Mouse (Mus musculus) layer of hippocampus, adult 11-12 months (tissue): ENCODE measurements around the gene Ifrd1.

Experiments
- DNase-seq: peaks from one replicate; pipeline ENCODE4 v3.0.0; 2022; ENCODE audit warnings: low spot score

The Ifrd1 gene

GRCm38 (mm10) chr12:40243241-40243640 is 5.1 kb downstream of the Ifrd1 start:
- no peak for DNase-seq

- DNase-seq: no peak
Observed at GRCm38 (mm10) chr12:40239161-40239560, 9.1 kb downstream of the Ifrd1 start.

GRCm38 (mm10) chr12:40232231-40232630 is 16.1 kb downstream of the Ifrd1 start:
- no peak for DNase-seq

GRCm38 (mm10) chr12:40231632-40232031 is 16.7 kb downstream of the Ifrd1 start:
- DNase-seq: no peak

- DNase-seq: no peak
Observed at GRCm38 (mm10) chr12:40224171-40224880, 24.0 kb downstream of the Ifrd1 start.

- DNase-seq: no peak
Observed at GRCm38 (mm10) chr12:40223676-40224075, 24.6 kb downstream of the Ifrd1 start.

GRCm38 (mm10) chr12:40223082-40223619 is 25.2 kb downstream of the Ifrd1 start:
- DNase-seq: peak; percentile 99

GRCm38 (mm10) chr12:40222251-40223081 is 25.8 kb downstream of the Ifrd1 start:
- peak; percentile 97 for DNase-seq

GRCm38 (mm10) chr12:40221611-40222010 is 26.7 kb downstream of the Ifrd1 start:
- no peak for DNase-seq

- DNase-seq: no peak
Observed at GRCm38 (mm10) chr12:40220896-40221295, 27.4 kb downstream of the Ifrd1 start.

- peak; percentile 26 for DNase-seq
Observed at GRCm38 (mm10) chr12:40220001-40220570, 28.2 kb downstream of the Ifrd1 start.

- DNase-seq: no peak
Observed at GRCm38 (mm10) chr12:40218430-40218945, 29.8 kb downstream of the Ifrd1 start.

- no peak for DNase-seq
Observed at GRCm38 (mm10) chr12:40217776-40218175, 30.5 kb downstream of the Ifrd1 start.

- DNase-seq: no peak
Observed at GRCm38 (mm10) chr12:40214888-40215876, 33.1 kb downstream of the Ifrd1 start.

- no peak for DNase-seq
Observed at GRCm38 (mm10) chr12:40209049-40209448, 39.3 kb downstream of the Ifrd1 start.

GRCm38 (mm10) chr12:40207909-40208308 is 40.4 kb downstream of the Ifrd1 start:
- DNase-seq: no peak

- DNase-seq: no peak
Observed at GRCm38 (mm10) chr12:40202161-40203035, 45.9 kb downstream of the Ifrd1 start.

- no peak for DNase-seq
Observed at GRCm38 (mm10) chr12:40200484-40201235, 47.6 kb downstream of the Ifrd1 start.

- DNase-seq: peak; percentile 81
Observed at GRCm38 (mm10) chr12:40199795-40200402, 48.4 kb downstream of the Ifrd1 start.
